Mouse (Mus musculus): Measurements from ENCODE around the gene Fam117a. TPM values are rescaled to one million over a fixed set of nuclear protein-coding genes. Genes with fewer than 3 reads are reported as not detected.

The Fam117a gene
- total and polyA plus RNA-seq, 3 experiments = 49.9 to 116 TPM; not detected in 1

DNA sequence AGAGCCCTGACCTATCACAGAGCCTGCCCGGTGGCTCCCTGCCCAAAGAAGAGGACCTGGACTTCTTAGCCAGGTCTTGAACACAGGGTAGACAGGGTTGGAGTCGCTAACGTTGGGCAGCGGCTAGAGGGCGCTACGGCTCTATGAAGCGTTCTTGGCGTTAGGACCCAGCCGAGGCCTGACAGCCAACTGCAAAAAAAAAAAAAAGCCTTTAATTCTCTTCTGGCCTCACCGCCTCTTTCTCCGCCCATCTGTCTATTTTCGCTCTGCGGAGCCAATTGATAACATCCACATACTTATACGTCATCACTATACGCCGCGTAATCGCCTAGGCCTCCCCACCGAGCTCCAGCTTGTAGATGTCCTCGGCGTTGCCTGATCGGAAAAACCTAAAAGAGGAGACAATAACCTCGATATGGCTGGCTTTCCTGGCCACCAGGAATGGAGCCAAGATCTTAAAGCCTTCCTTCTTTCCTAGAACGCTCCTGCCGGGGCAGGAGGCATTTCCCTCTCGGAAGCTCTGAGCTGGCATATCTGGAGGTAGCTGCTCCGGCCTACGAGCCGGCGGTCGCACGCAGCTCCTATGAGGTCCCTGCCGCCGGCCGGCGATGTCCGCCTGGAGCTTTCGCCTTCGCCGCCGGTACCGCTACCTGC, 47.6 kb downstream of the Fam117a start, which contains the start of gene Slc35b1:
Gene Slc35b1, plus strand, starts transcription at position 374 of the 654 bp plus-strand sequence.
- Histone ChIP-seq H3K36me3 (ENCODE audit: control insufficient read depth in 1 of 2, insufficient read depth in 2 of 2, low read length in 2 of 2) (peaks cover 3 to 15% of the 10 kb centered on the region in 2 experiments), H3K79me2 (ENCODE audit: control insufficient read depth, insufficient read depth, low read length, poor library complexity) (peaks cover 14% of the 10 kb centered on the region), H3K4me1 (ENCODE audit: control insufficient read depth in 1 of 2, insufficient read depth in 2 of 2, low read length in 2 of 2) (peaks cover 4 to 12% of the 10 kb centered on the region in 2 experiments; a peak in 3 of 4 replicates), H3K9me3 (replicated peaks; ENCODE audit: insufficient read depth, low read length) (no peaks in the 10 kb centered on the region), H3K27me3 (ENCODE audit: control insufficient read depth in 1 of 2, insufficient read depth in 2 of 2, low read length in 2 of 2) (no peaks in the 10 kb centered on the region), H3K27ac (ENCODE audit: control insufficient read depth, low read depth, low read length) (peak within 1 kb of the TSS; percentile 96), H3K9ac (ENCODE audit: control insufficient read depth, low read depth, low read length, poor library complexity, severe bottlenecking) (peak within 1 kb of the TSS; percentile 93), H3K4me3 (ENCODE audit: control insufficient read depth in 1 of 2, insufficient read depth in 1 of 2, low read depth in 2 of 2, low read length in 2 of 2) (peak within 1 kb of the TSS; percentile 57 to 96)
- DNase-seq (ENCODE audit: low read depth, low spot score) = peak; percentile 100
- peak; percentile 71 for TF ChIP-seq ZC3H11A (IDR thresholded peaks at IDR 0.05; ENCODE audit: low read depth, low read length)
- no peak for TF ChIP-seq USF1 (IDR thresholded peaks at IDR 0.05; ENCODE audit: low read depth, low read length)
- peak; percentile 48 for TF ChIP-seq TBP (IDR thresholded peaks at IDR 0.05; ENCODE audit: low read depth, low read length)
- peak; percentile 100 for TF ChIP-seq MAX (IDR thresholded peaks at IDR 0.05; ENCODE audit: low read length)
- peak; percentile 65; the same call in 1 of the 2 replicates for TF ChIP-seq NELFE (IDR thresholded peaks at IDR 0.05; ENCODE audit: low read depth, low read length)
- TF ChIP-seq SIN3A (IDR thresholded peaks at IDR 0.05; ENCODE audit: low read length) = peak; percentile 95
- TF ChIP-seq MAZ (IDR thresholded peaks at IDR 0.05; ENCODE audit: low read depth, low read length) = peak; percentile 45; the same call in 1 of the 2 replicates
- TF ChIP-seq MYC (IDR thresholded peaks at IDR 0.05; ENCODE audit: low read depth, low read length) = peak; percentile 78
- peak; percentile 80 for TF ChIP-seq RAD21 (IDR thresholded peaks at IDR 0.05; ENCODE audit: low read depth, low read length)
- TF ChIP-seq NRF1 (IDR thresholded peaks at IDR 0.05; ENCODE audit: insufficient read depth, low read depth, low read length, poor library complexity, severe bottlenecking) = peak; percentile 15; the same call in 1 of the 2 replicates
- TF ChIP-seq GABPA (IDR thresholded peaks at IDR 0.05; ENCODE audit: low read depth, low read length) = no peak
- TF ChIP-seq MEF2A (IDR thresholded peaks at IDR 0.05; ENCODE audit: extremely low read depth, insufficient replicate concordance, low read depth, low read length, poor library complexity, severe bottlenecking) = no peak
- peak; percentile 91 for TF ChIP-seq HCFC1 (IDR thresholded peaks at IDR 0.05; ENCODE audit: low read depth, low read length)
- no peak; the same call in 1 of the 2 replicates for TF ChIP-seq MYB (IDR thresholded peaks at IDR 0.05; ENCODE audit: low read depth, low read length)
- no peak for TF ChIP-seq RCOR1 (IDR thresholded peaks at IDR 0.05; ENCODE audit: low read depth, low read length)
- no peak for TF ChIP-seq USF2 (IDR thresholded peaks at IDR 0.05; ENCODE audit: borderline replicate concordance in 1 of 2, insufficient read depth in 1 of 2, low read depth in 1 of 2, low read length in 2 of 2)
- TF ChIP-seq CHD1 (IDR thresholded peaks at IDR 0.05; ENCODE audit: low read depth, low read length) = no peak
- TF ChIP-seq BHLHE40 (IDR thresholded peaks at IDR 0.05; ENCODE audit: borderline replicate concordance, low read depth, low read length) = no peak
- TF ChIP-seq ETS1 (IDR thresholded peaks at IDR 0.05; ENCODE audit: low read depth, low read length) = peak; percentile 4; the same call in 1 of the 2 replicates
- TF ChIP-seq SMC3 (IDR thresholded peaks at IDR 0.05; ENCODE audit: low read depth, low read length) = peak; percentile 79
- peak; percentile 99 for TF ChIP-seq ZNF384 (IDR thresholded peaks at IDR 0.05; ENCODE audit: low read depth, low read length)
- no peak for TF ChIP-seq CHD2 (IDR thresholded peaks at IDR 0.05; ENCODE audit: low read length)
- TF ChIP-seq TAL1 (IDR thresholded peaks at IDR 0.05; ENCODE audit: low read length) = peak; percentile 60; the same call in 1 of the 2 replicates
- TF ChIP-seq MAFK (IDR thresholded peaks at IDR 0.05; ENCODE audit: borderline replicate concordance, low read depth, low read length) = no peak
- TF ChIP-seq EP300 (IDR thresholded peaks at IDR 0.05; ENCODE audit: low read depth in 1 of 2, low read length in 2 of 2) = peak in 1 of 2 experiments; percentile 83; a peak in 2 of 4 replicates
- TF ChIP-seq ELF1 (IDR thresholded peaks at IDR 0.05; ENCODE audit: low read depth, low read length) = no peak
- TF ChIP-seq JUND (IDR thresholded peaks at IDR 0.05; ENCODE audit: low read depth, low read length) = no peak
- TF ChIP-seq POLR2AphosphoS5 (IDR thresholded peaks at IDR 0.05; ENCODE audit: borderline replicate concordance, low read depth, low read length) = no peak
- no peak for TF ChIP-seq UBTF (IDR thresholded peaks at IDR 0.05; ENCODE audit: borderline replicate concordance, insufficient read depth, low read depth, low read length)
- TF ChIP-seq KAT2A (conservative IDR thresholded peaks at IDR 0.05; ENCODE audit: low read depth, low read length) = peak; percentile 83
- TF ChIP-seq TCF12 (IDR thresholded peaks at IDR 0.05; ENCODE audit: low read depth, low read length) = no peak; the same call in 1 of the 2 replicates
- TF ChIP-seq GATA1 (IDR thresholded peaks at IDR 0.05; ENCODE audit: low read depth, low read length) = peak; percentile 93; the same call in 1 of the 2 replicates
- TF ChIP-seq ZKSCAN1 (IDR thresholded peaks at IDR 0.05; ENCODE audit: low read depth, low read length) = peak; percentile 16; the same call in 1 of the 2 replicates
- 0 out of 2 replicates have a peak, but pooled peaks have one; percentile 38 for TF ChIP-seq POLR2AphosphoS2 (IDR thresholded peaks at IDR 0.05; ENCODE audit: low read length)
- TF ChIP-seq E2F4 (IDR thresholded peaks at IDR 0.05; ENCODE audit: borderline replicate concordance, low read depth, low read length) = no peak; the same call in 1 of the 2 replicates
